Mouse (Mus musculus) midbrain, postnatal 0 days (tissue): ENCODE data around the gene Zfand3. TPM values are rescaled to one million over a fixed set of nuclear protein-coding genes. Genes with fewer than 3 reads are reported as not detected.

ENCODE experiments used
- ATAC-seq: fragments of 200-750 bp; cut with Nextera tagmentation; 2 replicates; pipeline ENCODE4 v1.8.0; 2017; ENCODE audit warnings: moderate number of reproducible peaks, mild to moderate bottlenecking, moderate TSS enrichment, moderate library complexity; ENCODE audit not compliant: low FRiP score
- DNase-seq: peaks from one replicate; pipeline ENCODE4 v3.0.0-alpha.2; 2015; ENCODE audit warnings: low spot score
- H3K27ac ChIP-seq: fragments of 300-500 bp; sonication (generic); 2 replicates; pipeline ENCODE4 v1.5.1; 2014; ENCODE audit warnings: low read depth, mild to moderate bottlenecking, low read length, mixed read lengths
- H3K27me3 ChIP-seq: fragments of 300-500 bp; sonication (generic); 2 replicates; pipeline ENCODE4 v1.6.1; 2014; ENCODE audit warnings: low read length, control low read depth, mixed read lengths; ENCODE audit not compliant: insufficient read depth
- H3K36me3 ChIP-seq: fragments of 300-500 bp; sonication (generic); 2 replicates; pipeline ENCODE4 v1.6.1; 2014; ENCODE audit warnings: low read length, control low read depth, mixed read lengths; ENCODE audit not compliant: insufficient read depth
- H3K4me1 ChIP-seq: fragments of 300-500 bp; sonication (generic); 2 replicates; pipeline ENCODE4 v1.6.1; 2014; ENCODE audit warnings: mild to moderate bottlenecking, control low read depth, antibody characterized with exemption, low read length, mixed read lengths; ENCODE audit not compliant: insufficient read depth
- H3K4me2 ChIP-seq: fragments of 300-500 bp; sonication (generic); 2 replicates; pipeline ENCODE4 v1.6.1; 2014; ENCODE audit warnings: low read depth, mild to moderate bottlenecking, low read length, mixed read lengths; ENCODE audit not compliant: poor library complexity, severe bottlenecking
- H3K4me3 ChIP-seq: fragments of 300-500 bp; sonication (generic); 2 replicates; pipeline ENCODE4 v1.5.1; 2014; ENCODE audit warnings: low read depth, mild to moderate bottlenecking, low read length, moderate library complexity
- H3K9ac ChIP-seq: fragments of 300-500 bp; sonication (generic); replicated peaks from 2 replicates; pipeline ENCODE4 v1.6.1; 2014; ENCODE audit warnings: mild to moderate bottlenecking, low read length, moderate library complexity, mixed read lengths; ENCODE audit not compliant: poor library complexity, severe bottlenecking
- H3K9me3 ChIP-seq: fragments of 300-500 bp; sonication (generic); 2 replicates; pipeline ENCODE4 v1.6.1; 2016; ENCODE audit warnings: low read length, control low read depth
- CTCF ChIP-seq: IDR thresholded peaks from 2 replicates; pipeline ENCODE4 v1.5.1; 2016; ENCODE audit warnings: antibody characterized with exemption, mild to moderate bottlenecking
- WGBS: fragments of 180-500 bp; shearing (Covaris S2); extraction: QIAGEN DNeasy Blood & Tissue Kit; methylation state at CpG from one replicate; pipeline ENCODE4 v1.1.7; 2014; 5-methylcytosine and 5-hydroxymethylcytosine counted together
- polyA plus RNA-seq: library from polyadenylated mRNA; unstranded; fragments of >200 nt; fragmentation: Nextera tagmentation; extraction: Ambion mirVana; gene quantifications from 2 replicates; pipeline ENCODE4 v1.2.1, GENCODE M21; 2015
- total RNA-seq: library from RNA; depleted of rRNA; stranded (reverse); fragments of >200 nt; gene quantifications from 2 replicates; pipeline ENCODE4 v1.2.3, GENCODE M21; 2014

Zfand3 gene
- total and polyA plus RNA-seq, 2 experiments from 2014 or later = 41.3 to 72.2 TPM

GRCm38 (mm10) chr17:30058594-30058993 is 54.1 kb downstream of the Zfand3 start:
- Histone ChIP-seq H3K9me3 (no peaks in the 10 kb centered on the region), H3K27me3 (no peaks in the 10 kb centered on the region), H3K9ac (no peak overlapping the region), H3K36me3 (no peaks in the 10 kb centered on the region), H3K4me3 (no peak overlapping the region), H3K27ac (no peak overlapping the region), H3K4me2 (no peak overlapping the region), H3K4me1 (no peaks in the 10 kb centered on the region)
- TF ChIP-seq CTCF = no peak
- no peak for ATAC-seq
- WGBS = 64% methylated on average over 3 of the region's 3 CpGs
- DNase-seq = no peak

- H3K4me3 ChIP-seq = no peak overlapping the region
- ATAC-seq = no peak
- H3K27ac ChIP-seq = no peak overlapping the region
- H3K9ac ChIP-seq = no peak overlapping the region
- no peak overlapping the region for H3K4me2 ChIP-seq
- H3K36me3 ChIP-seq = no peaks in the 10 kb centered on the region
- H3K4me1 ChIP-seq = no peaks in the 10 kb centered on the region
- 89% methylated on average over 5 of the region's 5 CpGs for whole genome bisulfite sequencing
- no peak for TF ChIP-seq CTCF
- H3K27me3 ChIP-seq = no peaks in the 10 kb centered on the region
- no peak for DNase-seq
- H3K9me3 ChIP-seq = no peaks in the 10 kb centered on the region
Measured at GRCm38 (mm10) chr17:30059066-30059465, 54.5 kb downstream of the Zfand3 start.

GRCm38 (mm10) chr17:30061100-30061837 is 56.7 kb downstream of the Zfand3 start:
- no peak overlapping the region for H3K4me2 ChIP-seq
- DNase-seq = no peak
- H3K27me3 ChIP-seq = no peaks in the 10 kb centered on the region
- H3K9me3 ChIP-seq = no peaks in the 10 kb centered on the region
- no peaks in the 10 kb centered on the region; the same call in 1 of the 2 replicates for H3K4me1 ChIP-seq
- ATAC-seq = no peak
- no peak overlapping the region for H3K4me3 ChIP-seq
- 84% methylated on average over 8 of the region's 8 CpGs for WGBS
- no peaks in the 10 kb centered on the region for H3K36me3 ChIP-seq
- H3K27ac ChIP-seq = no peak overlapping the region
- no peak overlapping the region for H3K9ac ChIP-seq
- TF ChIP-seq CTCF = no peak

- no peaks in the 10 kb centered on the region for H3K36me3 ChIP-seq
- no peak overlapping the region for H3K9ac ChIP-seq
- ATAC-seq (no peak), DNase-seq (no peak)
- H3K9me3 ChIP-seq = no peaks in the 10 kb centered on the region
- H3K27ac ChIP-seq = no peak overlapping the region
- no peak overlapping the region for H3K4me3 ChIP-seq
- no peak overlapping the region for H3K4me2 ChIP-seq
- 34% methylated on average over 3 of the region's 3 CpGs for WGBS
- no peaks in the 10 kb centered on the region for H3K27me3 ChIP-seq
- no peaks in the 10 kb centered on the region; the same call in 1 of the 2 replicates for H3K4me1 ChIP-seq
- no peak for TF ChIP-seq CTCF
Measured at GRCm38 (mm10) chr17:30063849-30064248, 59.3 kb downstream of the Zfand3 start.

- no peak for TF ChIP-seq CTCF
- ATAC-seq (no peak), DNase-seq (no peak)
- H3K36me3 ChIP-seq = no peaks in the 10 kb centered on the region
- H3K4me2 ChIP-seq = no peak overlapping the region
- no peak overlapping the region for H3K27ac ChIP-seq
- H3K9me3 ChIP-seq = no peaks in the 10 kb centered on the region
- WGBS = 24% methylated on average over 4 of the region's 4 CpGs
- H3K4me3 ChIP-seq = no peak overlapping the region
- H3K9ac ChIP-seq = no peak overlapping the region
- H3K4me1 ChIP-seq = no peaks in the 10 kb centered on the region; the same call in 1 of the 2 replicates
- no peaks in the 10 kb centered on the region for H3K27me3 ChIP-seq
Measured at GRCm38 (mm10) chr17:30064746-30065145, 60.2 kb downstream of the Zfand3 start.

- Histone ChIP-seq H3K9ac (no peak overlapping the region), H3K9me3 (no peaks in the 10 kb centered on the region)
- WGBS = 88% methylated on average over 3 of the region's 3 CpGs
Measured at GRCm38 (mm10) chr17:30069776-30070175, 65.2 kb downstream of the Zfand3 start.

More at GRCm38 (mm10) chr17:30069776-30070175, 65.2 kb downstream of the Zfand3 start:
- Histone ChIP-seq H3K4me1 (no peaks in the 10 kb centered on the region; the same call in 1 of the 2 replicates), H3K4me2 (no peak overlapping the region), H3K36me3 (no peaks in the 10 kb centered on the region), H3K27me3 (no peaks in the 10 kb centered on the region), H3K4me3 (no peak overlapping the region), H3K27ac (no peak overlapping the region)
- no peak for DNase-seq
- no peak for ATAC-seq
- TF ChIP-seq CTCF = no peak
